In the genomic region with DNA sequence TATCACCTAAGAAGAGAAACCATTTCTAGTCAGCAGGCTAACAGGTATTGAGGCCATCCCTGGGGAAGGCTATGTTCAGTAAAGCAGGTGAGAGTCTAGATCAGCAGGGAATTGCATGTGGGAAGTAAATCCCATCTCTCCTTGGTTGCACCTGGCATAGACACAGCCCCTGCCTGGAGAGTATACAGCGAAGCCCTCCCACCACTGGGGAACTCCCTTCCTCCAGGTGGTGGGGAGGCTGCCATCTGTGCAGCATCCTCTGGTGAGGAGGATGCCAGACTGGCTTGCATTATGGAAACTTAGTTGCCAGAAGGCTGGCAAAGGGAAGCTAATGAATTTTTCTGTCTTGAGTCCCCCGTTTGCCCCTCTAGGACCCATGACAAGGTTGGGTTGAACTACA, we compare ENCODE assay signal across 15 mouse cellular contexts. TPM values are rescaled to one million over a fixed set of nuclear protein-coding genes. Genes with fewer than 3 reads are reported as not detected.
DNase-seq lines count a peak whose midpoint lies in the region; ATAC-seq lines count a peak whose summit lies in the region.
"Had no signal": no experiment of that assay in that cellular context is flagged by ENCODE, and none has a peak within 500 bp of the region (broad histone marks: within the 10 kb centered on the region; RNA-seq: fewer than 3 reads in every experiment).

No protein-coding gene starts in this region.

- no peaks in the 10 kb centered on the region for H3K9me3 ChIP-seq in embryonic facial prominence, embryonic 15.5 days (replicated peaks)
- H3K9me3 ChIP-seq: hindbrain, embryonic 13.5 days; liver, embryonic 13.5 days had no signal

- 76% methylated on average over 2 of the region's 2 CpGs for WGBS in embryonic facial prominence, embryonic 15.5 days

- DNase-seq in frontal cortex, postnatal 25 days (ENCODE audit: low spot score in 2 of 2): no peak
- peak; percentile 61 for DNase-seq in layer of hippocampus, adult 9-11 months
- DNase-seq in right cerebral cortex, adult 2 months (ENCODE audit: low spot score in 2 of 2): peak; percentile 67 to 68
- DNase-seq in lung, adult 18-20 months: no peak
- DNase-seq: cerebellum, adult 2 months; kidney, postnatal 14 days; liver, embryonic 13.5 days had no signal

- peak; percentile 80 for ATAC-seq in frontal cortex, adult (ENCODE audit: low TSS enrichment)
- peak; percentile 85 for ATAC-seq in embryonic facial prominence, embryonic 15.5 days (ENCODE audit: insufficient number of reproducible peaks, low FRiP score, low TSS enrichment, low read depth)
- no peak for ATAC-seq in erythroid progenitor cell, adult 5-6 weeks (replicated peaks; ENCODE audit: low FRiP score, poor library complexity, severe bottlenecking)
- ATAC-seq: intestine, embryonic 16.5 days; lung, postnatal 0 days had no signal

- H3K27me3 ChIP-seq in embryonic facial prominence, embryonic 15.5 days: no peaks in the 10 kb centered on the region

- no peak overlapping the region for H3K9ac ChIP-seq in embryonic facial prominence, embryonic 15.5 days
- H3K9ac ChIP-seq: hindbrain, embryonic 13.5 days; liver, embryonic 13.5 days; neural tube, embryonic 12.5 days had no signal

- H3K4me2 ChIP-seq in embryonic facial prominence, embryonic 15.5 days (replicated peaks): no peak overlapping the region
- H3K4me2 ChIP-seq: hindbrain, embryonic 13.5 days; liver, embryonic 13.5 days; neural tube, embryonic 12.5 days had no signal

- no peaks in the 10 kb centered on the region for H3K36me3 ChIP-seq in embryonic facial prominence, embryonic 15.5 days
- H3K36me3 ChIP-seq: hindbrain, embryonic 13.5 days; liver, embryonic 13.5 days; neural tube, embryonic 12.5 days had no signal

- H3K4me1 ChIP-seq in embryonic facial prominence, embryonic 15.5 days: no peaks in the 10 kb centered on the region
- H3K4me1 ChIP-seq: hindbrain, embryonic 13.5 days; liver, embryonic 13.5 days; megakaryocyte, embryonic 14.5 days; neural tube, embryonic 12.5 days had no signal

- no peak overlapping the region for H3K27ac ChIP-seq in embryonic facial prominence, embryonic 15.5 days (replicated peaks)
- H3K27ac ChIP-seq: hindbrain, embryonic 13.5 days; liver, embryonic 13.5 days; neural tube, embryonic 12.5 days had no signal

- H3K4me3 ChIP-seq in embryonic facial prominence, embryonic 15.5 days (replicated peaks): no peak overlapping the region
- H3K4me3 ChIP-seq: hindbrain, embryonic 13.5 days; liver, embryonic 13.5 days; megakaryocyte, embryonic 14.5 days; neural tube, embryonic 12.5 days had no signal

RNA-seq across cellular contexts. Expression of a gene that starts 11.5 kb away (rescaled TPM):
- 6.9 and 7.2 TPM in 2 replicates for polyA plus RNA-seq in embryonic facial prominence, embryonic 15.5 days (2015; fragmentation: Nextera tagmentation; extraction: Ambion mirVana)
- total RNA-seq in erythroid progenitor cell, adult 5-6 weeks (2015; ENCODE audit: low replicate concordance): not detected in 2 replicates
- total RNA-seq in erythroid progenitor cell, adult 5-6 weeks (2017; ENCODE audit: low replicate concordance): not detected in 2 replicates

Comparison
In these comparisons a context has a peak if more than half of its experiments do, and no peak if none do; other contexts are left out.
1. DNase-seq: peak in layer of hippocampus, adult 9-11 months (single experiment) and right cerebral cortex, adult 2 months (2 of 2); none in frontal cortex, postnatal 25 days (0 of 2) and lung, adult 18-20 months (0 of 2).